Mouse (Mus musculus) forebrain, embryonic 12.5 days (tissue): ENCODE results near the gene Snx18. TPM values are rescaled to one million over a fixed set of nuclear protein-coding genes. Genes with fewer than 3 reads are reported as not detected.

Experiments used
- polyA plus RNA-seq: library from polyadenylated mRNA; unstranded; fragments of >200 nt; fragmentation: Nextera tagmentation; extraction: Ambion mirVana; gene quantifications from 2 replicates; pipeline ENCODE4 v1.2.1, GENCODE M21; 2016

Gene Snx18
- polyA plus RNA-seq, 1 experiment from 2014 or later: 18.2 TPM

Other genes with a start within 250 kb of the Snx18 start
- gene Hspb3, start 45.1 kb upstream of the Snx18 start, polyA plus RNA-seq: 0.42 TPM in 1 of 2 replicates, not detected in the other
- 15.7 and 16.9 TPM in 2 replicates for gene Arl15, start 175.9 kb upstream of the Snx18 start, polyA plus RNA-seq